Mouse (Mus musculus): ENCODE results near the gene Tuba8. TPM values are rescaled to one million over a fixed set of nuclear protein-coding genes. Genes with fewer than 3 reads are reported as not detected.
A peak's percentile ranks its signal among the peaks of the same experiment; 100 is the strongest.

Gene Tuba8
- polyA plus RNA-seq, 1 experiment from 2014 or later: 0.25 TPM

DNA sequence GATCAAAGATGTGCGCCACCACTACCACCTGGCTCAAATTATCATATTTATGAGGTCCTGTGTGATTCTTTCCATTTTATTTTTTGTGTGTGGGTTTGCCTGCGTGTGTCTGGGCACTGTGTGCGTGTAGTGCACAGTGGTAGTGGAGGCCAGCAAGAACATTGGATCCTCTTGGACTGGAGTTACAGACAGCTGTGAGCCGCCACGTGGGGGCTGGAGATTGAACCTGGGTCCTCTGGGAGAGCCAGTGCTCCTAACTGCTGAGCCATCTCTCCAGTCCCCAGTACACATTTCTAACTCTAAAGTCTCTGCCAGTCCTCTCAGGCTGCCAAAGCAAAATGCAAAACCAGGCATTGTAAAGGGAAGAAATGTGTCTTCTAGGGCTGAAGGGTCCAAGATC lies 4.0 kb upstream of the Tuba8 start:
- WGBS: 90% methylated on average over 5 of the region's 5 CpGs
- peaks cover 25% of the 10 kb centered on the region for H3K27me3 ChIP-seq
- H3K4me2 ChIP-seq: no peak overlapping the region
- no peak overlapping the region for H3K9ac ChIP-seq
- H3K4me1 ChIP-seq (replicated peaks): peaks cover 14% of the 10 kb centered on the region
- no peaks in the 10 kb centered on the region for H3K9me3 ChIP-seq
- no peak overlapping the region for H3K4me3 ChIP-seq
- H3K36me3 ChIP-seq: no peaks in the 10 kb centered on the region; the same call in 1 of the 2 replicates
- ATAC-seq (ENCODE audit: low read depth): no peak
- no peak overlapping the region for H3K27ac ChIP-seq (replicated peaks)

DNA sequence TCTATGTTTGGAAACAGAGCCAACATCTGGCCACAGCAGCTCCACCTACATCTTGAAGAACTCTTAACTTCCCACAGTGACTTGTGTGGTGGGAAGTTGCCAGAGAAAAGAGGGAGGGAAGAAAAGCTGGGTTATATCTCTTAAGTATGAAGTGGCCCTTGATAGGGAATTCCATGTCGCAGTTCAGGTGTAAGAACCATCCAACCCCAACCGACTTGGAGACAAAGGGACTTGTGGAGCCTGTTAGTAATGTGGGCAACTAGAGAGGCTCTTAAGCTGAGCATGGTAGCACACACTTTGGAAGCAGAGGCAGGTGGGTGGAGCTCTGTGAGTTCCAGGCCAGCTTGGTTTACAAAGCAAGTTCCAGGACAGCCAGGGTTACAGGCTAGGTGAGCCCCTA lies 912 bp upstream of the Tuba8 start:
- Histone ChIP-seq H3K36me3 (no peaks in the 10 kb centered on the region), H3K27me3 (peaks cover 39% of the 10 kb centered on the region), H3K4me2 (no peak overlapping the region), H3K9me3 (no peaks in the 10 kb centered on the region), H3K9ac (no peak overlapping the region), H3K27ac (replicated peaks) (no peak overlapping the region), H3K4me1 (replicated peaks) (peaks cover 19% of the 10 kb centered on the region), H3K4me3 (no peak overlapping the region)
- ATAC-seq (ENCODE audit: low read depth): no peak
- WGBS: 88% methylated on average over 2 of the region's 2 CpGs

DNA sequence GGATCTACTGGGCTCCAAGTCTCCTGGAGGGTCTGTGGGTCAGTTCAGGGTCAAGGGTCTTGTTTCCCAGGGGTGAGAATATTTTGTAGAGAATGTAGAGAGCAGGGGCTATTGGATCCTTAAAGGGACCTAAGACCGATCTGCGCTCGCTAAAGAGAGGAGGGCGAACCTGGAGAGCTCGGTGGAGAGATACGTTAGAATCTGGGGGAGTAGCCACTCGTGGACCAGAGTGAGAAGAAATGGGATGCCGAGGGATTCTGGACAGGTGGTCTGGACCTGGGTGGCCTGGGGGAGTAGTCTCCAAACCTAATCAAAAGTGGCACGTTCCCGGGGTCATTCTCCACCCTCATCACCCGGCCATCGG lies 412 bp downstream of the Tuba8 start:
- H3K36me3 ChIP-seq: no peaks in the 10 kb centered on the region
- peak overlapping the region; percentile 67 for H3K9ac ChIP-seq
- WGBS: 3% methylated on average over 12 of the region's 12 CpGs
- no peak overlapping the region for H3K27ac ChIP-seq (replicated peaks)
- peaks cover 39% of the 10 kb centered on the region for H3K27me3 ChIP-seq
- peak overlapping the region; percentile 45 for H3K4me3 ChIP-seq
- H3K9me3 ChIP-seq: no peaks in the 10 kb centered on the region
- H3K4me1 ChIP-seq (replicated peaks): peaks cover 19% of the 10 kb centered on the region
- ATAC-seq (ENCODE audit: low read depth): peak; percentile 40
- peak overlapping the region; percentile 91 for H3K4me2 ChIP-seq

DNA sequence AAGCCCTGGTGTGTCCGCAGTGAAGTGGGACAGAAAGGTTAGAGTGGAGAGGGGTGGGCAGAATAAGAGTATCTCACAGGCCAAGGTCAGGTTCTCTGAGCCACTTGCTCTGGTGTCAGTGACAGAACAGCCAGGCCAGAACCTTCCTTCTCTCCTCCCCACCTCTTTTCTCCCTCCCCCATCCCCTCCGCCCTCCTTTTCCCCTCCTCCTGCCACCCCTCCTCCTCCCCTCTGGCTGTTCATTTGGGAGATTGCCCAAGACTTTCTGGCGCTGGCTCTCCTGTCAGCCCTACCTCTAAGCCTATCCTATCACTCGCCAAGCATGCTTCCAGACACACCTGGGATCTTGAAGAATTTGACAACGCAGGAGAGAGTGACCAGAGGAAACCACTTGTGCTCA lies 1.2 kb downstream of the Tuba8 start:
- H3K27me3 ChIP-seq: peaks cover 39% of the 10 kb centered on the region
- WGBS: 6% methylated on average over 5 of the region's 5 CpGs
- H3K9ac ChIP-seq: no peak overlapping the region
- no peaks in the 10 kb centered on the region for H3K9me3 ChIP-seq
- H3K4me2 ChIP-seq: peak overlapping the region; percentile 91
- no peaks in the 10 kb centered on the region for H3K36me3 ChIP-seq
- H3K4me3 ChIP-seq: peak overlapping the region; percentile 45; the same call in 1 of the 2 replicates
- peaks cover 19% of the 10 kb centered on the region for H3K4me1 ChIP-seq (replicated peaks)
- no peak for ATAC-seq (ENCODE audit: low read depth)
- no peak overlapping the region for H3K27ac ChIP-seq (replicated peaks)

DNA sequence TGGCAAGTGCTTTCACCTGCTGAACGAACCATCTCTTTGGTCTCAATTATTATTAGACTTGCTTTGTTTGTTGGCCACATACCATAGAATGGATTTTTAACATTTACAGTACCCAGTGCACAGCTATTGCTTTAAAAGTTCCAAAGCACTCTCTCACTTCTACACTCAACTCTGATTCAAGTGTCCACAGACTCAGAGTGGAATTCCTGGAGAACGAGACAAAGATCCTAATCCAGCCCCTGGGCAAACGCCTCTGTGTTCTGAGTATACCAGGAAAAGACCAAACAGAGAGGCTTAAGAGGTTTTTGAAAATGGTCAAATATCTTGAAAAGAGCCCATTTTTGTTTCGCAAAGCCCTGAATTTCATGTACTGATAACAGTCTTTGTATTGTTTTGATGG lies 2.5 kb downstream of the Tuba8 start:
- H3K36me3 ChIP-seq: no peaks in the 10 kb centered on the region
- H3K4me3 ChIP-seq: no peak overlapping the region
- no peak overlapping the region for H3K27ac ChIP-seq (replicated peaks)
- H3K4me1 ChIP-seq (replicated peaks): peaks cover 19% of the 10 kb centered on the region
- ATAC-seq (ENCODE audit: low read depth): no peak
- H3K4me2 ChIP-seq: no peak overlapping the region
- no peak overlapping the region for H3K9ac ChIP-seq
- H3K9me3 ChIP-seq: no peaks in the 10 kb centered on the region
- peaks cover 39% of the 10 kb centered on the region for H3K27me3 ChIP-seq
- 86% methylated on average over 4 of the region's 4 CpGs for WGBS

DNA sequence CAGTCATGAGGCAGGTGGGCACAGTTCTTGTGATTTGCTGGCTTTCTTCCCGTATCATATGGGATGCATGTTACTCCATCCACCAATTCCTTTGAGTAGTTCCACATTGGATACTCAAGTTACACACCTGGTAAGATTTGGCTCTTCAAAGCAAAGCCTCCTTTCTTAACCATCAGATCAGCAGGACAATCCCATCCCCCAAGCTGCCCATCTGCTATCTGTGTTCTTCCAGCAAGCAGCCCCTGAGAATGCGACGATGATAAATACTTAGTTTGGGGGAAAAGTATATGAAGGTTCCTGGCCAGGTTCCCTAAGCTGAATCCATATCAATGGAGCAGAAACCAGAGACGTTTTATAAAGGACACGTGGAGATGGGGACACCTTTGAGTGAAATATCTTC lies 3.7 kb downstream of the Tuba8 start:
- no peak overlapping the region for H3K4me2 ChIP-seq
- H3K4me3 ChIP-seq: no peak overlapping the region
- 89% methylated on average over 5 of the region's 5 CpGs for WGBS
- no peak overlapping the region for H3K27ac ChIP-seq (replicated peaks)
- H3K4me1 ChIP-seq (replicated peaks): peaks cover 19% of the 10 kb centered on the region
- H3K9me3 ChIP-seq: no peaks in the 10 kb centered on the region
- no peak for ATAC-seq (ENCODE audit: low read depth)
- H3K27me3 ChIP-seq: peaks cover 36% of the 10 kb centered on the region
- no peaks in the 10 kb centered on the region for H3K36me3 ChIP-seq
- H3K9ac ChIP-seq: no peak overlapping the region

DNA sequence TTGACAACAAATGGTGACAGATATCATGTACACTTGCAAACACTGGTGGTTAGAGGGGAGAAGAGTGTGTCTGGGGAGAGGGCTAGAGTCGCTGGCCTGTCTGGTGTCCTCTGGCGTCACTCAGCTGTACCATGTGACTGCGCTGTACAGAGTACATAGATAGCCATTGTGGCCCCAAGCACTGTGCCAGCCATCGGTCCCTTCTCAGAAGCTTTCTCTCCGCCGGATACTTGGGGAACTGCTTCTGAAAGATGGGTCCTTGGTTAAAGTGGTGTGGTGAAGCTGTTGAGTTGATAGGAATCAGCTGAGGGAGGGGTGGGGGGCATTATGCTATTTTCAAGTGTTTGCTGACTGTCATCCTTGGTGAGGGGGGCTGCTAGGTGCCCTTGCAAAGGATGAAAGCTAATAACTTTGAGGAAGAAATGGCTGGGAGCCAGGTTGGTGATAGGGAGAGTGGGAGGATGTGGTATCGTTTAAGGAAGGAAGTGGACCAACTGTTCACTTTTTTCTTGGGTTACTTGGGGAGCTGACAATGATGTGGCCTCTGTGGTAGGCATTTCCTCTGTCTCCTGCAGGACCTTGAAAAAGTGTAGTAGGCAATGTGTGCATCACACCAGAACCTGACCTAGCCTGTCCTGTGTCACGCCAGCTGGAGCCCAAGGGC lies 4.3 kb downstream of the Tuba8 start:
- no peaks in the 10 kb centered on the region for H3K9me3 ChIP-seq
- peaks cover 19% of the 10 kb centered on the region for H3K4me1 ChIP-seq (replicated peaks)
- peaks cover 30% of the 10 kb centered on the region for H3K27me3 ChIP-seq
- WGBS: 87% methylated on average over 8 of the region's 8 CpGs
- no peaks in the 10 kb centered on the region for H3K36me3 ChIP-seq
- no peak overlapping the region for H3K27ac ChIP-seq (replicated peaks)
- no peak for ATAC-seq (ENCODE audit: low read depth)
- no peak overlapping the region for H3K9ac ChIP-seq
- H3K4me3 ChIP-seq: no peak overlapping the region
- no peak overlapping the region for H3K4me2 ChIP-seq

DNA sequence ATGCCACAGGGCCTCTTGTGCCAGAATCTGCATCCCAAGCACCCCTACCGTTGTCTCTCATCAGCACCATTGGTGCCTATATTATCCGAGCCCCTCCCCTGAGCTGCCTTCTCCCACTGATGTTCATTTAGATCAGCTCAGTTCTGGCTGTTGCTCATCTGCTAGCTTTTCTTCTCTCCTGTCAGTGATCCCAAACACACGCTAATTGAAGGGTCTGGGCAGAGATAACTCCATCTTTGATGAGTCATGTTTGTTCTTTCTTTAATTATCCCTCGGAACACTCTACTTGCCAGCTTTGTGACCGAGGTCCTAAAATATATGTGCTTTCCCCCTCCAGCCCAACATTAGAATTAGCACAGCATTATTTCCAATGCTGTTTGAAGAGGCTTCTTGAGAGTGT lies 4.8 kb downstream of the Tuba8 start:
- H3K27me3 ChIP-seq: peaks cover 25% of the 10 kb centered on the region
- H3K27ac ChIP-seq (replicated peaks): no peak overlapping the region
- no peaks in the 10 kb centered on the region for H3K36me3 ChIP-seq
- WGBS: 76% methylated on average over 5 of the region's 5 CpGs
- no peaks in the 10 kb centered on the region for H3K9me3 ChIP-seq
- peaks cover 16% of the 10 kb centered on the region for H3K4me1 ChIP-seq (replicated peaks)
- no peak overlapping the region for H3K9ac ChIP-seq
- no peak overlapping the region for H3K4me2 ChIP-seq
- no peak overlapping the region for H3K4me3 ChIP-seq
- ATAC-seq (ENCODE audit: low read depth): no peak

DNA sequence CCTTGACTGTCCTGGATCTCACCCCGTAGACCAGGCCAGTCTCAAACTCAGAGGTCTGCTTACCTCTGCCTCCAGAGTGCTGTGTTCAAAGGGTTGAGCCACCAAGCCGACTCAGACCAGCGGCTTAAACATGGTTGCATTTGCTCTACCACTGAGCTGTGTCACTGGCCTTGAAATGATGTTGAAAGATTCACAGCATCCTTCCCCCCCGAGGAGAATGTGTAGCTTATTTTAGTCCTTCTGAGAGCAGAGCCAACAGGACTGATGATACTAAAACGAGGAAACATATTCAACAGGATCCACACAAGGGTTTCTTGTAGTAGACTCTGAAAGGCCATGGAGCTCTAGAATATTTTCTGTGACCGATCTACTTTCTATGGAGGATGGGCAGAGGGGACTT lies 5.4 kb downstream of the Tuba8 start:
- no peak overlapping the region for H3K9ac ChIP-seq
- WGBS: 83% methylated on average over 6 of the region's 6 CpGs

DNA sequence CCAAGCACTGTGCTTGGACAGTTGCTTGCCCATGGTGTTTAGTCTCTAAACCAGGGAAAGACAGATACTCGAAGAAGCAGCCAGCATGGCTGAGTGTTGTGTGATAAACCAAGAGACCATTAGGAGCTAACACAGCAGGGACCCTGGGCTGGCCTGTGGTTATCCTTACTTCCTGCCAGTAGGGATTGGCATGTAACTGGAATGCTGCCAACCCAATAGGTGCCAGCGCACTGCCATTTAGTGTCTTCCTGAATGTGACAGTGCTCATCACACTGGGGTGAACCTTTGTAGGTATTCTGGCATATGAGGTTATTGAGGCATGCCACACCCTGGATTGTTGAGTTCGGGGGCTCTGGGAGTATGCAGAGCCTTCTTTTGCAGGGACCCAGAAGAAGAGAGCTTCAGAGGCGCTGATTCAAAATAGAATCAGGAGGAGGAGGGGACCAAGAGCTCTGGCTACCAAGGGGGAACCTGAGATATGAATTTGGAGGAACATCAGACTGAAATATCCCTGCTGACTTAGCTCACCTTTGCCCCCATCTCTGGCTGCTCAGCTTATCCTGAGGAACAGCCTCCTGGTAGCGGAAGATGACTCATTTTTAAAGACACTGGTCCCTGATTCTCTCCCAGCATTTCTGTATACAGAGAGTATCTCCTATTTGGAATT lies 6.2 kb downstream of the Tuba8 start:
- no peaks in the 10 kb centered on the region for H3K9me3 ChIP-seq
- H3K4me3 ChIP-seq: no peak overlapping the region
- no peaks in the 10 kb centered on the region for H3K36me3 ChIP-seq
- no peak overlapping the region for H3K27ac ChIP-seq (replicated peaks)
- H3K4me1 ChIP-seq (replicated peaks): peaks cover 2% of the 10 kb centered on the region; the same call in 1 of the 2 replicates
- 86% methylated on average over 5 of the region's 5 CpGs for WGBS
- peaks cover 11% of the 10 kb centered on the region for H3K27me3 ChIP-seq
- H3K9ac ChIP-seq: no peak overlapping the region
- no peak for ATAC-seq (ENCODE audit: low read depth)
- H3K4me2 ChIP-seq: no peak overlapping the region

More for the DNA sequence above, 5.4 kb downstream of the Tuba8 start:
- peaks cover 11% of the 10 kb centered on the region for H3K4me1 ChIP-seq (replicated peaks)
- H3K9me3 ChIP-seq: no peaks in the 10 kb centered on the region
- ATAC-seq (ENCODE audit: low read depth): no peak
- H3K36me3 ChIP-seq: no peaks in the 10 kb centered on the region
- H3K4me2 ChIP-seq: no peak overlapping the region
- H3K4me3 ChIP-seq: no peak overlapping the region
- no peak overlapping the region for H3K27ac ChIP-seq (replicated peaks)
- peaks cover 20% of the 10 kb centered on the region for H3K27me3 ChIP-seq

DNA sequence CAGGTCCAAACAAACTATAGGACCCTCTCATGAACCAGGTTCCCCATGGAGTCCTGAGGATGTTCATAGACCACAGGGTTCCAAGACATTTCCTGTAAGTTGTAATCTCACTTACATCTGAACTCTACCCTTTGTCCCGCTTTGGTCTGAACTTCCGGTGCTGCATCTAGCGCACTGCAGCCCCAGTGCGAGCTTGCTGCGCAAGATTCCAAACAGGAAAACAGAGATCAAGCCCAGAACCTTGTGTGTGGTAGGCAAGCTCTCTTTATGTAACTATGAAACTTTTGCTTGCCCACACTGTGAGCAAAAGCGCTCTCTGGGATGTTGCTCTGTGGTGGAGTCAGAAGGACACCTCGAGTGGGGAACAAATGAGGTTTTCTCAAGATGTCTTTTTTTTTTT lies 7.5 kb downstream of the Tuba8 start:
- no peak for ATAC-seq (ENCODE audit: low read depth)
- Histone ChIP-seq H3K4me3 (no peak overlapping the region), H3K9ac (no peak overlapping the region), H3K27me3 (0 out of 2 replicates have a peak, but pooled peaks cover under 1% of the 10 kb centered on the region), H3K36me3 (no peaks in the 10 kb centered on the region), H3K27ac (replicated peaks) (no peak overlapping the region), H3K9me3 (no peaks in the 10 kb centered on the region), H3K4me2 (no peak overlapping the region), H3K4me1 (replicated peaks) (no peaks in the 10 kb centered on the region)
- 85% methylated on average over 7 of the region's 7 CpGs for WGBS

DNA sequence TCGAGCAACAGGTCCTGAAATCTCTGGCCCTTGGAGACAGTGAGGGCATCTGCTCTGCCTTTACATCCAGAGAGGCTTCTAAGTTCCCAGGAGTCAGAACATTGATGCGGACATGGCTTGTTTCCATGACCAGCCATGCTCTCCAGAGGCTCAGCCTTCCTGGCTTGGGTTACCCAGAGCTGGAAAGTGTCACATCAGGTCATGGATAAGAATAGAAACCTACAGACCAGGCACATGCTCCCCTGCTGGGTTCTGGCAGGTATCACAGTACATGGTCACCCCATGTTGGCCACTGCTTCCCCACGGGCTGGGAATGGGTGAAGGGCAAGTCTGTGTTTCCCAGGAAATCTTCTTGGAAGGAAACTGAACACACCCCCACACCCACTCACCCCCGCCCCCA lies 8.9 kb downstream of the Tuba8 start:
- H3K9ac ChIP-seq: no peak overlapping the region
- 86% methylated on average over 4 of the region's 4 CpGs for WGBS
- no peaks in the 10 kb centered on the region for H3K36me3 ChIP-seq
- no peak overlapping the region for H3K4me2 ChIP-seq
- no peak overlapping the region for H3K27ac ChIP-seq (replicated peaks)
- H3K27me3 ChIP-seq: no peaks in the 10 kb centered on the region
- no peaks in the 10 kb centered on the region for H3K9me3 ChIP-seq
- no peak overlapping the region for H3K4me3 ChIP-seq
- H3K4me1 ChIP-seq (replicated peaks): no peaks in the 10 kb centered on the region
- no peak for ATAC-seq (ENCODE audit: low read depth)

DNA sequence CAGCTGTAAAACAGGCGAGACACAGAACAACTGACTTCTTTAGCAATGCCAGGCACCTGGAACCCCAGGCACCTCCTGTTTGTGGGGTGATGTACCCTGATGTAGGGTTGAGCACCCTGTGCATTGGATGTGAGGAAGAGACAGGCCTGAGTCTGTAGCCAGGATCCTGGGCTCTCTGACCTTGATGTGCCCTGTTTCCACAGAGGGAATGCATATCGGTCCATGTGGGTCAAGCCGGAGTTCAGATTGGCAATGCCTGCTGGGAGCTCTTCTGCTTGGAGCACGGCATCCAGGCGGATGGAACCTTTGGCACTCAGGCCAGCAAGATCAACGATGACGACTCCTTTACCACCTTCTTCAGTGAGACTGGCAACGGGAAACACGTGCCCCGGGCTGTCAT lies 9.7 kb downstream of the Tuba8 start:
- H3K27ac ChIP-seq (replicated peaks): no peak overlapping the region
- H3K9ac ChIP-seq: no peak overlapping the region
- no peaks in the 10 kb centered on the region for H3K4me1 ChIP-seq (replicated peaks)
- ATAC-seq (ENCODE audit: low read depth): no peak
- no peak overlapping the region for H3K4me3 ChIP-seq
- no peaks in the 10 kb centered on the region for H3K9me3 ChIP-seq
- 93% methylated on average over 10 of the region's 10 CpGs for WGBS
- no peaks in the 10 kb centered on the region for H3K27me3 ChIP-seq
- no peak overlapping the region for H3K4me2 ChIP-seq
- H3K36me3 ChIP-seq: no peaks in the 10 kb centered on the region
